Mouse (Mus musculus): ENCODE measurements around the gene Clic6.

DNA sequence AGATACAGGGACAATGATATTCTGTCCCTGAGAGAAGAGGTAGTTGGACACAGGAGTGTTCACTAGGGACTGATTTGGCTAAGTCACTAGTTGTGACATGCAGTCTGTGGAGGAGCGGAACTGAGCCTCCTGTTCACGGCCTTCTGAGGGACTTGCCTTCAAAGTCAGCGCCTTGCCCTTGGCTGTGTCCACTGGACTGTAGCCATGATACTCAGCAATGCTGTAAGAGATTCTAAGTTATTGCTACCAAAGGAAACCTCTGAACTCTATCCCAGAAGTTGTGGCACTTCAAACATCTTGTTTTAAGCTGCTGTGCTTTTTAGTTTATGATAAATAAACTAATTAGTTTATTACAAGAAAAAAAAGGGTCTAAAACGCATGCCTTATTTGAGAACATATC, 102.3 kb downstream of the Clic6 start:
- TF ChIP-seq POLR2A (IDR thresholded peaks at IDR 0.05; ENCODE audit: borderline replicate concordance, low read depth, low read length), result no peak
- no peak for TF ChIP-seq CTCF (IDR thresholded peaks at IDR 0.05; ENCODE audit: low read depth, low read length)

Data from bone marrow macrophage, adult 2 months (primary cell).